Mouse (Mus musculus): ENCODE data around the gene Msx2.

Msx2 gene

GRCm38 (mm10) chr13:53465191-53465820 lies 7.6 kb downstream of the Msx2 start:
- no peak for DNase-seq (ENCODE audit: low spot score in 2 of 2)

DNA sequence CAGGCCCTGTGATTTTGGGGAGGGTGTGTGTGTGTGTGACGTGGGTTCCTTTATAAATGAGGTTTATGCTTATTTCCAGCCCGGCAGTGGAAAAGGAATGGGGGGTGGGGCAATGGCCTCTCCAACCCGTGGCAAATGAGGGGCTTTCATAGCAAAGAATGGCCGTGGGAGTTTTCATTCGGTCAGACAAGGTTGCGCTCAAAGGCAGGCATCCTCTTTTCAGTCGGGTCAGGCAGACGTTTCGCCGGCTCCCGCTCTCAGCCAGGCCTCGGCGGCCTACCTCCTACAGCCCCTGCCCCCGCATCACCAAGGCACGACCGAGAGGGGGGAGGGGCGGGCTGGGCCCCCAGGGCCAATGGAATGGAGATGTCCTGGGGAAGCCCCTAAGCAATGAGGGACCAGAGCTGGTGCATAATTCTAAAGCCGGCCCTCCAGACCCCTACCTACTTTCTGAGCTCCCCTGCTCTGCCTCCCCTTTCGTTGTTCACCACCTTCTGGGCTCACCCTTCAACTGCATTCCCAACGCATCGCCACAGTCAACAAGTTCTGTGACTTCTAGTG lies 8.4 kb downstream of the Msx2 start:
- no peak for DNase-seq (ENCODE audit: low spot score in 2 of 2)

DNA sequence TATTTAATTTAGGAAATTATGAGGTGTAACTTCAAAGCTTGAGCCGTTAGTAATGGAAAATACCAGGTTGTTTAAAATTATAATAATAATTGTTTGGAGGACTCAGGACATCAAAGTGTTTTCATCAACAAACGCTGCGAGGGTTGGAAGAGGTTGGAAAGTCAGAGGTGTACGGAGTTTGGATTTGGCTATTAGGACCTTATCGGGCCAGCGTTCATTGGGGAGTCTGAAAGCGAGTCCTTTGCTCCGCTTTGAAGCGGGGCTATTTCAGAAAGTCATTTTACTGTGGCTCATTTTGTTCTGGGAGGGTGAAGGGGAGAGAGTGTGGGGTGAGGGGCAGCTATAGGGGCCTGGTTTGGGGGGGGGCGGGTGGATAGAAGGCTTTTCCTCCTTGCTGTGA lies 8.9 kb downstream of the Msx2 start:
- DNase-seq (ENCODE audit: low spot score in 2 of 2), result no peak

GRCm38 (mm10) chr13:53463037-53463436 lies 9.8 kb downstream of the Msx2 start:
- no peak for DNase-seq (ENCODE audit: low spot score in 2 of 2)

DNA sequence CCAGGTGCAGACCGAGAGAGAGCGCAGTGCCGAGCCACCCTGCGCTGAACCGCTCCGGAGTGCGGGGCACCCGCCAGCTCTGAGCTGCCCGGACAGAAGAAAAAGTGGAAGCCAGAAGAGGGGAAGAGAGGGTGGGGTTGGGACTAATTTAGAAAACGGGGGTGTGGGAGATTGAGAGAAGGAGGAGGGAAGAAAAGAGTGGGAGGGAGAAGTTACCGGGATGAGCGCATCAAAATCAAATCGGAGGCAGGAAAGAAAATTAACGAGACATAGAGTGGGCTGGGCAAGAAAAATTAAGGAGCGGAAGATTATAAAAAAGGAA lies 10.3 kb downstream of the Msx2 start:
- no peak for DNase-seq (ENCODE audit: low spot score in 2 of 2)

GRCm38 (mm10) chr13:53461855-53462648 lies 10.8 kb downstream of the Msx2 start:
- no peak for DNase-seq (ENCODE audit: low spot score in 2 of 2)

DNA sequence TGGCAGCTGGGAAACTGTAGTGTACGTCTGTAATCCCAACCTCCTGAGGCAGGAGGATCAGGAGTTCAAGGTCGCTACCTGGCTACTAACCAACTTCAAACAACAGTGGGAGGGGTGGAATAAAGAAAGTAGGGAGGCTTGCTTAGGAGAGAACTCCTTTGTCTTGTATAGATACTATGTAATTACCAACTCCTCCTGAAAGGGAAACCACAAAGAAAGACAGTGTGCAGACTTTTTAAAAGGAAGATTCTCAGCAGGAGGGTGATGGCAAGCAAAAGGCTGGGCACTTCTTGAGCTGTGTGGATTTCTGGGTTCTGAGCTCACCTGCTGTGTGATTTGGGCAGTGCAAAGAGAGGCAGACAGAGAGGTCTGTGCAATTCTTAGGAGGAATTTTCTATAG lies 11.5 kb downstream of the Msx2 start:
- no peak for DNase-seq (ENCODE audit: low spot score in 2 of 2)

- DNase-seq (ENCODE audit: low spot score in 2 of 2), result no peak
Measured at GRCm38 (mm10) chr13:53458766-53459165, 14.1 kb downstream of the Msx2 start.

DNA sequence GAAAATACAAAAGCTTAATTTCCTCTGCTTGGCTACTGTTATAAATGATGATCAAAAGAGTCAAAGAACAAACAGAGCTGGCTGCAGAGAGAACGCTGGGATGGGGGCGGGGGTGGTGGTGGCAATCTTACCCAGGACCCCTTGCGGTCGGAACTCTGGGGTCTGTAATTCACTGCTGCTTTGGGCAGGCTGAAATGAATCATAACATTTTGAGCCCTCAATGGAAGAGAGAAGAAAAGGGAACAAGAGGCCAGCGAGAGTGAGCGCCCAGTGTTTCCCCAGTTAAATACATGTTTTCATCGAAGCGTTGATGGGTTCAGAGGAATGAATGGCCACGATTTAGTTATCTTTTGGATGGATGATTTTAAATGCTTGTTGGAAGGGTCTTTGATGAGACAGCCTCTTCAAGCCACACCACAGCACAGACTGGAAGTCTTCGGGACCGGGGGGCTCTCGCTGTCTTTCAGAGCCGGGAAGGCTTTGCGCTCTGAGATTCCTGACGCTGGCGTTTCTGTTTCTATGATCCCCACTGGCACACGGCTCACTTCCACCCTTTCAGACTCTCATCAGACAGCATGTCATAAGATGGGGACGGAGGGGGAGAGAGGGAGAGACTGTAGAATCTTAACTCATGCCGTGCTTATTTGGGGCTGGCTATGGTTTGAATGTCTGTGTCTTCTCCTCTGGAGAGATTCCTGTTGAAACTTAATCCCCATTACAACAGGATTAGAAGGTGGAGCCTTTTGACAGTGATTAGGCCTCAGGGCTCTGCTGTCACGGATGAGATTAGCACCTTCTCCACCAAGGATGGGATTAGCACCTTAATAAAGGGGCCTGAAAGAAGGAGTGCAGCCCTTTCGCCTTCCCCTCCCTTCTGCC lies 17.8 kb downstream of the Msx2 start:
- DNase-seq (ENCODE audit: low spot score in 2 of 2), result no peak

GRCm38 (mm10) chr13:53453927-53454326 lies 18.9 kb downstream of the Msx2 start:
- DNase-seq (ENCODE audit: low spot score in 2 of 2), result no peak

GRCm38 (mm10) chr13:53447609-53448008 lies 25.3 kb downstream of the Msx2 start:
- no peak for DNase-seq (ENCODE audit: low spot score in 2 of 2)

DNA sequence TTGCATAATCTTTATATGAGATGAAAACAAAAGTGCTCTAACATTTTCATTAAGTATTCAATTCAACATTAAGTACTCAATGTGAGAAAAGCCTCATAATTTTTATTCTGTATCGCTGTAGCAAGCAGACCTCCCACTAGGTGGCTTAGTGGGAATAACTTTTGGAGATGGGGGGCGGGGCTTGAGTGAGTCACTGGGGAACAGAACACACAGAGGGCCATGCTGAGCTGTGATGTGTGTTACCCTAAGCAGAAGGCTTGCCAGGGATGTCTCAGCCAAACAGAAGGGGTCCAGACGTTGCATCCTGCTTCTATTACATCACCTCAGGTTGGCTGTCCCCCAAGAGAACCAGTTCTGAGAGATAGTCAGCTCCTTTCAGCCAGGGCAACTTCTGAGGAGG lies 29.3 kb downstream of the Msx2 start:
- DNase-seq (ENCODE audit: low spot score in 2 of 2), result no peak

- no peak for DNase-seq (ENCODE audit: low spot score in 2 of 2)
Measured at GRCm38 (mm10) chr13:53442168-53442980, 30.5 kb downstream of the Msx2 start.

DNA sequence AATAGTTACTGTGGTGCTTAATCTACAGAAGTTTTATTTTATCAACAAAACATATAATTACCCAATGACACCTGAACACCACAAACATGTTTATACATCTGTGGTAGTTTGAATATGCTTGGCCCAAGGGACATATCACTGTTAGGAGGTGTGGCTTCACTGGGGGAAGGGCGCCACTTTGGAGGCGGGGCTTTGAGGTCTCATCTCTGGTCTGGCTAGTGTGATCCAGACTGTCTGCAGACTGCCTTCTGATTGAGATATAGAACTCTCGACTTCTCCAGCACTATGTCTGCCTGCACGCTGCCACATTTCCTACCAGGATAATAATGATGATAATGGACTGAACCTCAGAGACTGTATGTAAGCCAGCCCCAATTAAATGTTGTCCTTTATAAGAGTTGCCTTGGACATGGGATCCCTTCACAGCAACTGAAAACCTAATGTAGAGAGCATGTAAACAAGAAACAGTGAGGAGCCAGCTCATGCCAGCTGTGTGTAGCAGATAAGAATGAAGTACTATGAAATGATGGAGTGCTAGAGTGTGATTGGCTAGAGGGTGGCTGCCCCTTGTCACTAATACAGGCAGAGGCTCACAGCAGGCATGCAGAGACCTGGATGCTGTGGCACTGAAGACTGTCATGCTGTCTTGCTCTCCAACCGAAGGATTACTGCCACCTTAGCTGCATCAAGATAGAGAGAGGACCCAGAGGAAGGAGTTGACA lies 31.4 kb downstream of the Msx2 start:
- DNase-seq (ENCODE audit: low spot score in 2 of 2), result no peak

- no peak for DNase-seq (ENCODE audit: low spot score in 2 of 2)
Measured at GRCm38 (mm10) chr13:53439957-53440356, 32.9 kb downstream of the Msx2 start.

DNA sequence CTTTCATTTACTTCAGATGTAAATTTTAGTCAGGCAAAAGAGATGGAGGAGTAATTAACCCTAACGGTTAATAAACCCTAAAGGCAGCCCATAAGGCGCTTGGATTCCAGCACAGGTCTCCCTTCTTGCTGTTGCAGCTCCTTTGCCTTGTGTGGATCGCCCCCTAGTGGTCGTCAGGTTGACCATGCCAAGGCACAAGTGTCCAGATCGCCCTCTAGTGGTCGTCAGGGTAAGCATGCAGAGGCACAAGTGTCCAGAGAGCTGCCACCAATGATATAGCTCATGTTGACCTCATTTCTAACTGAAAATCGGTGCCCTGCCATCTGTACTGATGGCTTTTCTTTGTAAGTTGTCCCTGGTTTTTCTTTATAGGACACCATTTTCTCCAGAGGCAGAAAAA lies 46.4 kb downstream of the Msx2 start:
- peak; percentile 41 to 68 for DNase-seq (ENCODE audit: low spot score in 2 of 2)

- no peak for DNase-seq (ENCODE audit: low spot score in 2 of 2)
Measured at GRCm38 (mm10) chr13:53421189-53421588, 51.7 kb downstream of the Msx2 start.

DNA sequence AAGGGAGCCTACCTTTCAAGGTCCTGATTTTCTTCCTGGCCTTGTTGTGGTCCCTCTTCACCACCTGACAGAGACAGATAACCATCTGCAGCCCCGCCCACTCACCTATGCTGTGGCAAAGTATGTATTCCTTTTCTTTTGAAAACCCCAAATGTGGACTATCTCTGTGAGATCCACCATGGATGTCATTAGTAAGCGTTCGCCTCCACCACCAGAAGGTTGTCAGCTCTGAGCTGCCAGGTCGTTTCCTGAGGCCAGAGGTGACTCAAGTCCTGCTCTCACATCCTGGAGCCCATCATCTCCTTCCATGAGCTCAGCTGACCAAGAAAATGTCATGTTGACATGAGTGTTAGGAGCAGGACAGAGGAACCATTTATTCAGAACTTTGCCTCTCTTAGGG lies 52.1 kb downstream of the Msx2 start:
- DNase-seq (ENCODE audit: low spot score in 2 of 2), result no peak

DNA sequence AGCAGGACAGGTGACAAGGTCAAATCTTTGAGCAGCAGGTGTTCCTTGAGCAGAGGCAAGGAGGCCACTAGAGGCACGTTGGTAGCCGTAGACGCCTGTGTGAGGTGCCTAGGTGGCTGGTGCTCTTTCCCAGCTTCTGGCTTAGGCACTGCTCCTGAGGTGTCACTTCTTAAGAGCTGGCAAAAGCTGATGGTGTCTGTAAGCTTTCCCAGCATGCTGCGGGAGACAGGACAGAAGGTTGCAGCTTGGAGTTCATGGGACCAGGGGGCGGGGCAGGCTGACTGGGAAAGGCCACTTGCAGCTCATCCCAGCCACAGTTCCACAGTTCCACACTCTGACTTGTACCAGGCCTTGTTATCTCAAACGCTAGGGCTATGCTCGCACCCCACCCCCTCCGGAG lies 53.2 kb downstream of the Msx2 start:
- no peak for DNase-seq (ENCODE audit: low spot score in 2 of 2)

DNA sequence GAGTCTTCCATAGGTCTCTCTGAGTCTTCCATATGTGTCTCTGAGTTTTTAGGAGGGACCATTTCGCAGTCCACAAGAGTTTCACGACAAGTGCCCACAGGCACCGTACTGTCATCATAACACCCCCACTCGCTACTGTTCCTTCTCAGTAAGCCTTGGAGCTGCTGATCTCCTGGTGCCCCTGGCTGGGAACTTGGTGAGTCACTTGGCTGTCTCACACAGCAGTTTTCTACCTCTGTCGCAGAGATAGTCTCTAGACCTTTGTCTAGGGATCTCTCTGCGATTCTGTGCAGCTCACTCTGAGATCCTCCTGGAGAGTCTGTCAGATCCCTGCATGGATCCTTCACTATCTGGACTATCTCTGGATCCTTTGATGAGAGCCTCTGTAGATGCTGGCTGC lies 55.2 kb downstream of the Msx2 start:
- no peak for DNase-seq (ENCODE audit: low spot score in 2 of 2)

Measured in spleen, postnatal 14 days (tissue).